In the genomic region with DNA sequence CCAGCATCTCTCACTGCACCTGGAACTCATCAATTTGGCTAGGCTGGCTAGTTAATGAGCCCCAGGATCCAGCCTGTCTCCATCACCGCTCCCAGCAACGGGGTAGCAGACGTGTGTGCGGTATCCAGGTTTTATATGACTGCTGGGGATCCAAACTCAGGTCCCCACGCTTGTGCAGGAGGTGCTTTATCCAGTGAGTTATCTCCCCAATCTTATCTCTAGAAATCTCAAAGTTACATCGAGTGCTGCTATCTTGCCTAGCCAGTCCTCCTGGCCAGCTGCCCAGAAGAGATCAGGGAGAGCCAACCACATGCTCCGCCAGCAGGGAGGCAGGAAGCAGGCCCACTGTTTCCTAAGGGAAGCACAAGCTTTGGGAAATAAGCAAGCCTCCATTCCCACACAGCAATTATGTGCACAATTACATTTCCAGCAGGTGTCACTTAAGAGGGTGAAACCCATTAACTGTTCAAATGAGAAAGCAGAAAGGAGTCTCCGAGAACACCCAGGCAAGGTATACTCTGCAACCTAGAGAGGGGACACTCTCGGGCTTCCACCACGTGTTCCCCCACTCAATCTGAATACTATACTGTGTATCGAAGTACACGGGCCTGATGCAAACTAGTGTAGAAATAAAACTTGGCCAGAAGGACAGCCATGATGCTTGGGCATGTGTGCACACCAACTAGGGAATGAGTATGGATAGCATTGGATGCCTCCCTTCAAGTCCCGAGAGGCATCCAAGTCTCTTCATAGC, we compare ENCODE assay signal across 9 mouse cellular contexts.
DNase-seq lines count a peak whose midpoint lies in the region; ATAC-seq lines count a peak whose summit lies in the region.
"Had no signal": no experiment of that assay in that cellular context is flagged by ENCODE, and none has a peak within 500 bp of the region (broad histone marks: within the 10 kb centered on the region; RNA-seq: fewer than 3 reads in every experiment).

No protein-coding gene starts in this region.

- no peaks in the 10 kb centered on the region for H3K36me3 ChIP-seq in lung, embryonic 16.5 days (ENCODE audit: control insufficient read depth, insufficient read depth, low read length)
- no peaks in the 10 kb centered on the region for H3K36me3 ChIP-seq in liver, embryonic 11.5 days (ENCODE audit: control insufficient read depth, insufficient read depth, low read length)
- H3K36me3 ChIP-seq: heart, embryonic 13.5 days had no signal

- peaks cover 34% of the 10 kb centered on the region for H3K4me1 ChIP-seq in lung, embryonic 16.5 days (replicated peaks; ENCODE audit: control insufficient read depth, insufficient read depth, low read length)
- no peaks in the 10 kb centered on the region for H3K4me1 ChIP-seq in liver, embryonic 11.5 days (replicated peaks; ENCODE audit: control insufficient read depth, insufficient read depth, low read length)

- H3K9me3 ChIP-seq in lung, embryonic 16.5 days (ENCODE audit: control insufficient read depth, low read length): no peaks in the 10 kb centered on the region
- H3K9me3 ChIP-seq in liver, embryonic 11.5 days (ENCODE audit: control insufficient read depth, low read length): no peaks in the 10 kb centered on the region
- H3K9me3 ChIP-seq: heart, embryonic 13.5 days had no signal

- H3K27ac ChIP-seq in lung, embryonic 16.5 days (ENCODE audit: low read length): no peak overlapping the region
- H3K27ac ChIP-seq in liver, embryonic 11.5 days (ENCODE audit: low read depth, low read length): no peak overlapping the region
- H3K27ac ChIP-seq: heart, embryonic 13.5 days had no signal

- H3K27me3 ChIP-seq in lung, embryonic 16.5 days (ENCODE audit: control insufficient read depth, insufficient read depth, low read depth, low read length): no peaks in the 10 kb centered on the region
- H3K27me3 ChIP-seq in liver, embryonic 11.5 days (replicated peaks; ENCODE audit: control insufficient read depth, insufficient read depth, low read length): no peaks in the 10 kb centered on the region

- H3K4me2 ChIP-seq in lung, embryonic 16.5 days (ENCODE audit: low read depth, low read length): no peak overlapping the region
- no peak overlapping the region for H3K4me2 ChIP-seq in liver, embryonic 11.5 days
- H3K4me2 ChIP-seq: heart, embryonic 13.5 days had no signal

- H3K9ac ChIP-seq in lung, embryonic 16.5 days (ENCODE audit: low read length): no peak overlapping the region
- H3K9ac ChIP-seq in liver, embryonic 11.5 days (ENCODE audit: low read depth, low read length): no peak overlapping the region
- H3K9ac ChIP-seq: heart, embryonic 13.5 days had no signal

- ATAC-seq in lung, embryonic 16.5 days (ENCODE audit: low read depth): peak; percentile 57
- no peak for ATAC-seq in liver, embryonic 11.5 days (replicated peaks; ENCODE audit: low FRiP score)

- peak; percentile 34 for DNase-seq in ovary, adult 18-20 months (ENCODE audit: low spot score)
- no peak for DNase-seq in ovary, postnatal 10 days (ENCODE audit: low spot score)
- DNase-seq in cerebellum, postnatal 36 days: peak; percentile 77 to 80
- DNase-seq in heart, adult 8-10 months (ENCODE audit: low spot score): peak; percentile 65
- DNase-seq in layer of hippocampus, adult 11-12 months (ENCODE audit: low spot score): peak; percentile 80
- peak; percentile 72 for DNase-seq in telencephalon, adult 2 months (ENCODE audit: low read depth, low spot score)
- no peak for DNase-seq in liver, embryonic 11.5 days (ENCODE audit: low spot score)

- H3K4me3 ChIP-seq in lung, embryonic 16.5 days (ENCODE audit: low read length): no peak overlapping the region
- H3K4me3 ChIP-seq in liver, embryonic 11.5 days (ENCODE audit: low read depth, low read length): no peak overlapping the region
- H3K4me3 ChIP-seq: heart, embryonic 13.5 days had no signal

- WGBS in lung, embryonic 16.5 days: 48% methylated on average over 13 of the region's 13 CpGs
- 77% methylated on average over 13 of the region's 13 CpGs for WGBS in liver, embryonic 11.5 days

Comparison
In these comparisons a context has a peak if more than half of its experiments do, and no peak if none do; other contexts are left out.
1. DNase-seq: peak in ovary, adult 18-20 months (single experiment), cerebellum, postnatal 36 days (2 of 2), heart, adult 8-10 months (single experiment), layer of hippocampus, adult 11-12 months (single experiment) and telencephalon, adult 2 months (single experiment); none in ovary, postnatal 10 days (single experiment) and liver, embryonic 11.5 days (single experiment).